Mouse (Mus musculus) spleen, adult 18-20 months (tissue): Measurements from ENCODE around the gene Pik3ca.
A peak's percentile ranks its signal among the peaks of the same experiment; 100 is the strongest.

Experiments used
- DNase-seq, 2 experiments: peaks; one replicate each; pipeline ENCODE4 v3.0.0; 2022; ENCODE audit warnings: mixed read lengths in 2 of 2

The Pik3ca gene

DNA sequence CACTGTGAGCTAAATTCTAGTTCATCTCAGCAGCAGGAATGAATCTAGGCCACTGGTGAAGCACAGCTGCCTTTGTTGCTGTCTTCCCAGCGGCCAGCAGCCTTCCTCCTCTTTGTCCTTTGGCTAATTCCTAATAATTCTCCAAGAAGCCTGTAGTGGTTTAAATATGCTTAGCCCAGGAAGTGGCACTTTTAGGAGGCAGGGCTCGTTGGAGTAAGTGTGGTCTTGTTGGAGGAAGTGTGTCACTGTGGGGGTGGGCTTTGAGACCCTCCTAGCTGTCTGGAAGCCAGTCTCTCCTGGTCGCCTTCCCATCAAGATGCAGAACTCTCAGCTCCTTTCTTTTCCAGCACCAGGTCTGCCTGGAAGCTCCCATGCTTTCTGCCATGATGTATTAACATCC is 108.4 kb downstream of the Pik3ca start:
- DNase-seq = no peak

DNA sequence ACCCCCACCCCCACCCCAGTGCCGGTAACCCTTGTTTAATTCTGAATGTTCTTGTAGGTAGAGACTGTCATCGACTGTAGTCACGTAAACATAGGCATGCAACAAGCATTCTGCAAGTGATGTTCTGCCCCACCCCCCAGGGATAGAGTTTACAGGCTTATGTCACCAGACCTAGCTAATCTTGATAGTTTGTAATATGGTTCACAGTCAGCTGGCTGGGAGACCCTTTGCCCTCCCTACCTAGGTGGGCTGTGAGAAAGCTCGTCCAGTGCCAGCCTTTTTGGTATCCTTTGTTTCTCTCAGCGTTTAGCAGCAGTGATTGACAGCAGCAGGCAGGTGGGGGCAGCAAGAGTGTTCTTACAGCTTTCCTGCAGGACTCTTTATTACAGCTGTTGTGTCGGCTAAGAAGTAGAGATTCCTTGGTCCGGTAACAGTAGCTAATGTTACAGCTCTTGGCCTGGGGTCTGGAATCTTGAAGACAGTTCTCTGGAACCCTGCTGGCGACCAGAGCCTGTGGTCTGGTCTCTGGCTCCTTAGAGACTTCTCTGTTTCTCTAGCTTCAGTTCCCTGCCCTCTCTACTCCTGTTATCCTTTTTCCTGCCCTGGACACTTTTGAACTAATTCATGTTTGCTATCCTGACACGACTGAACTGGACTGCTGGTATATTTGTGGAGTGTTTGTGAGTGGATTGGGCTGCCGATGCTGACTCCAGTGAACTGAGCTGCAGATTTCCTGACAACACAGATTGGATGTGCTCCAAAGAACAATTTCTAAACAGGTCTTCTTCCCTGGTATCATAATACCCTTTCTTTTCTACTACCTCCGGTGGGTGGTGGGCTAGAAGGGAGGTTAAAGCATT is 109.1 kb downstream of the Pik3ca start:
- no peak for DNase-seq

DNA sequence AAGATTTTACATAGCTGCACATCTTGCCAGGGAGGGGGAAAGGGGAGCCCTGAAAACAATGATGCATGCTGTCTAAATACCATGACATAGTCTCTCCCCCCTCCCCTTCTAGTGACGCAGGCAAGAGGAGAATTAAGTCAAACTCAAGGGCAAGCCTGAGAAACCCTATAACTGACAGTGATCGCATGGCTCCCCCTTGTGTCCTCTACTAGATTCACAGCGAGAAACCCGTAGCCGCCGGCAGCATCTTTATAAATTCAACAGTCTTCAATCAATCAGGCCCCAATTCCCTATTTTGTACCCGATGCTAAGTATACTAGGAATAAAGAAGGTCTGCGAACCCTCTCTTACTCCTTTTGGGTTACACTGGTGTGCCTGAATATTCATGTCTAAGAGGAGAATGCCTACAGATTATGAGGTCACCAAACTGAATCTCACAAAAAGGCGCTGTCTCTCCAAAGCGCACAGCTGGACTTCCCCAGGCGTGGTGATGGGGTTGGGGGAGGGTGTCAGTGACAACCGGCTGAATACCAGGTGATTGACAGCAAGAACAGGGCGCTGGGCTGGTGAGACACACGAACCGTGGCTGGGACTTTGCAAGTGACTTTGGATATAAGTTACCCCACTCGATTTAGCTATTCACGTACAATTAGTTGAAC is 111.3 kb downstream of the Pik3ca start:
- peak; percentile 46 to 72 for DNase-seq

DNA sequence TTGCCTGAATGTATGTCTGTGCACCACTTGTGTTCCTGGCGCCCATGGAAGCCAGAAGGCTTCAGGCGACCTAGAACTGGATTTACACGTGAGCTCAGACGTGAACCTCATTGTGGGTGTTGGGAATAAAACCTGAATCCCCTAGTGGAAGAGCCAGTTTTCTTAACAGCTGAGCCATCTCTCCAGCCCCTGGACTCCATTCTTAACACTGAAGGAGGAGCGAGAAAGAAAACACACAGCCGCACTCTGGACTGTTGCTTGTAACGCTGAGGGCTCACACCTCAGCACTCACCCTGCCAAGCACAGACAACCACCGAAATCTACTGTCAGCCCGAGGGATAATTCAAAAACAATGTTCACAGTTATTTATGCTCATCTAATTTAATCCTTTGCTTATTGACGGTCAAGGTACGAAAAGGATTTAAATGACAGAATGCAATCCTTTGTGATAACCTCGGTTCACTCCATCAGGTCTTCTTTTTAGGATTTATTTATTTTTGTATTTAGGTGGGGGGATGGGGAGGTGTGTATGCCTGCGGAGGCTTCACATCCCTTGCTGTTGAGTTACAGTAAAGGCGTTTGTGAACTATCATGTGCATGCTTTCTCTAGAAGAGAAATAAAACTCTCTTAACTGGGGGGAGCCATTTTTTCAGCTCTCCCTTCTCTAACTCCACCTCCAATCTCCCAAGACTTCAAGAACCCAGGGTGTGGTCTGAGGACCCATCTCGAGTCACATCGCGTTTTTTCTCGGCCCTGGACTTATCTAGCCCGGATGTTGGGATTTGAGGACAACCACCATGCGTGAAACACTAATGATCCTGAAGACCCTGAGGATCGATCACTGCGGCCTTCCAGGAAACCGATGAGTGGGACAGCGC is 112.3 kb downstream of the Pik3ca start, which contains the start of gene Zfp639:
Zfp639 (plus strand) TSS at position 764 of the 879 bp plus-strand sequence.
- DNase-seq = no peak

DNA sequence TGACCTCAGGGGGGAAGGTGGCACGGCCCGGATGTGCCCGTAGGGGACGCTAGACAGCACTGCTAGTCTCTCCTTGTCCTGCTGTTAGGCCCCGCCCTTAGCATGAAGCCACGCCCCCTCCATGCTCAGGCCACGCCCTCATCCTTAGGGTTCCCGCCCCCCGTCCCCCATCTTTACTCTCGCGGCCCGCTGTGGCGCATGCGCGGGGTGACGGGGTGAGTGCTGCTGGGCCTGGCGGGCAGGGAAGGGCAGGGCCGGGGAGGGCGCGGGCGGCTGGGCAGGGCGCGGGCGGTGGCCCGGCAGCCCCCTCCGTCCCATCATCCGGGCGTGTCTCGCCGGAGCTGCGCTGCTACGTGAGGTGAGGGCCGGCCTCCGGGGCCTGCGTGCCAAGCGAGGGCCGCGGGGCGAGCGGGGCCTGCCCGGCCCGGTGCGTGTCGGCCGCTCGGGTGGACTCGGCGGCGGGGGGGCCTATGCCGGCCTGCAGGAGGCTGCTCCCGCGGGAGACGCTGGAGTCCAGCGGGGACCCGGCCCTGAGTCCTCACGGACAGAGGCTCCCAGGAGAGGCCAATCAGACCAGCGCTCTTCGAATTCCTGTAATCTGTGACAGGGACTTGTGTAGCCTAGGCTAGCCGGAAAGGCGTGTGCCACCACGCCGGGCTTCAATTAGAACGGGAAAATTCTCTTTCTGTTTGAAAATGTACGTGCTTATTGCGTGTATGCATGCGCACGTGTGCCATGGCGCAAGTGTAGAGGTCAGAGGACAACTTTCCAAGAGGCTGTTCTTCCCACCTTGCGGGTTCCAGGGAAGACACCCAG is 113.1 kb downstream of the Pik3ca start:
- peak; percentile 95 to 97 for DNase-seq

DNA sequence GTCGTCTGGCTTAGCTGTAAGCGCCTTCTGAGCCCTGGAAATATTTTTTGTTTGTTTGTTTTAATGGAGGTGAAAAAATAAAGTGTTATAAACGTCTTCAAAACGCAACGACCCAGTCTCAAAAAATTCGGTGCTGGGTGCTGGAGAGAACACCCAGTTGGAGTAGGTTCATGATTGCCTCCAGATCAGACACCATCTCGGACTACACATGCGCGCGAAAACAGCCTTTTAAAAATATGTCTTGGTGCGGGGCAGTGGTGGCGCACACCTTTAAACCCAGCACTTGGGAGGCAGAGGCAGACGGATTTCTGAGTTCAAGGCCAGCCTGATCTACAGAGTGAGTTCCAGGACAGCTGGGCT is 113.7 kb downstream of the Pik3ca start:
- DNase-seq = peak in 1 of 2 experiments; percentile 28

DNA sequence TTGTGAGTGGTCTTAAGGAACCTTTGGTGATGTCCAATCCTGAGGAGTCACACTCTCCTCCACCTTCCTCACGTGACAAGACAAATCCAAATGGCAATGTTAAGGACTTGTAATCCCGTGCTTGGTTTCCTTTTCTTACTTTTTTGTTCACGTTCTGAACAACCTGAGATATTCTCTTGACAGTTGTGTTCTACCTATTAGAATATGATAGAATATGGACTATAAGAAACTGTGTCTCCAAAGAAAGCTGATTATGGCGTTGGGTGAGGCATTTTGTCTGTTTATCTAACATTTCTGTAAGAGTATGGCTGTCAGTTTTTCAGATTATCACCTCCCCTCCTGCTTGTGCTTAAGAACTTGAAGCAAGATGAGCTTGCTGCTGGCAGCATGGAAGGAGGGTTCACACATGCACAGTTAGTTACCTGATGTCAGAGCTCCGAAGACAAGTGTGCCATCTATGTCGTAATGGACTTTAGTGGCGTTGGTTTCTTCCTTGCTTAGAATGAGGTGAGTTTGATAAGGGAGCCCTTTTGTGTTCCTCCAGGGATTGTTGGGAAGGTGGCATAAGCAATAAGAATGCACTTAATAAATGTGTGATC is 115.3 kb downstream of the Pik3ca start:
- no peak for DNase-seq

DNA sequence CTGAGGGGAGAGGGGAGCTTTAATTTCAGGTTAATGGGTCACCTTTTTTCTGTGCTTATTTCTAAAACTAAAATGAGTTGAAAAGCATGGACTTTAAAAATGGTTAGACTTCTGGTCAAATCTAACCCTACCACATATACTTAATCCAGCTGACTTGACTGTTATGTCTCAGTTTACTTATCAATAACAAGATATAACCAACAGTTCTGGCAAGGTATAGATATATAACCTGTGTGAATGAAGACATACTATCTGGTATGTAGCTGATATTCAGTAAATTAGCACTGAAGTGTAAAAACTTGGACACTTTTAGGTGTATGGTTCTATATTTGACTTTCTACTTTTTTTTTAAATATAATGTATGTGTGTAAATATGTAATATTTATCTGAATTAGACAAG is 116.1 kb downstream of the Pik3ca start:
- DNase-seq = no peak
